Mouse (Mus musculus): ENCODE data around the gene Alkal2.

Alkal2 gene

DNA sequence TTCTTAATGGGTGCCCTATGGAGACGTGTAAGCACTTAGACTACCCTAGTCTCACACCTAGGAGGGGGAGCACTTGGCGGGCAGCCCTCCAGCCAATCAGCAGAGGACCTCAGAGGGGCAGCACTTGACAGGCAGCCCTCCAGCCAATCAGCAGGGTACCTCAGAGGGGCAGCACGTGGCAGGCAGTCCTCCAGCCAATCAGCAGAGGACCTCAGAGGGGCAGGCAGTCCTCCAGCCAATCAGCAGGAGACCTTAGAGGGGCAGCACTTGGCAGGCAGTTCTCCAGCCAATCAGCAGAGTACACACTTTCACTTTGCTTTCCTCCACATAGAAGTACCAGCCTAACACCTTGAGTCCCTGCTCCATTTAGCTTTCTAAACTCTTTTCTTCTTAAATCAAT lies 38.3 kb downstream of the Alkal2 start:
- DNase-seq (ENCODE audit: low read depth, low spot score) = peak; percentile 65

DNA sequence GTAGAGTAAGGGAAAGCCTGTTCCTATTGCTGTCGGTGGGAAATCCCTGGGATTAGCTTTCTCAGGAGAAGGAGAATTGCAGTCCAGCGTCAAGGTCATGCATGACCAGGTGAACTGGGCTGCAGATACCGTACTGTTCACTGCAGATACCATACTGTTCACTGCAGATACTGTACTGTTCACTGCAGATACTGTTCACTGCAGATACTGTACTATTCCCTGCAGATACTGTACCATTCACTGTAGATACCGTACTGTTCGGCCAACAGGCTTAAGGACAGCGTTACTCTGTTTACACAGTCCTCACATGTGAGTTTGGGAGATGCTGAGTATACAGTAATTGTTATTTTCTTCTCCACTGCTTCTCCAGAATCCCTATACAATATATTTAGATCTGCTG lies 44.1 kb downstream of the Alkal2 start:
- no peak for DNase-seq (ENCODE audit: low read depth, low spot score)

DNA sequence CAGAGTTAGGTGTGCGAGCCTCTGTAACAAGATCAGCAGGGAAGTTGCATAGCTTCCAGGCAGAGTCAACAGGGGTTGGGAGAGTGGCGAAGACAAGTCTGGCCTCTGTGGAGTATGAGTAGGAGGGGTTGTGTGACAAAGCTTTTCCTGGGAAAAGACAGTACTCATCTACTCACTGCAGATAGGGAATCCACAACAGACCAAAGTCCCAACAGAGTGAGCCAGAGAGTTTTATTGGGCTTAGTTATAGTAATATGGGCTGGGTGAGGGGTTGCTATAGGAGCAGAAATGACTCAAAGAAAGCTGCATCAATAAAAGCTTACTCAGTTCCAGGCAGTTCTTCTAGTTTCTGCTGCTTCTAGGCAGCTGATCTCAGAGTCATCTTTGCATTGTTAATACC lies 49.2 kb downstream of the Alkal2 start:
- DNase-seq (ENCODE audit: low read depth, low spot score) = no peak

DNA sequence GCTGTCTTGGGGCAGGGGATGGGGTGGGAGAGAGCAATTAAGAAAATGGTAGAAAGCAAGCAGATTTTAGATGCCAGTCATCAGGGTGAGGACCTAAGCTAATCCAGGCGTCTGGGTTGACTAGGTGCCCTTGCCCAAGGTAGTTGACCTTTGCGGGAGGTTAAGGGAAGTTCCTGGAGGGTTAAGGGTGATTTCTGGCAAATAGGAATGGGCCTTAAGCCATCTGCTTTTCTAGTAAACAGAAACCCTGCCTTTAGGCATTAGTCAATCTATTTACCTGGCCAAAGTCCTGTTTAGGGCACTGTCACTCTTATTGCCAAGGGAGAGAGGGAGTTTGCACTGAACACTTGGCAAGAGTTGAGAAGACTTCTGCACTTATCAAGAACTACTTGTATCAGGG lies 52.8 kb downstream of the Alkal2 start:
- no peak for DNase-seq (ENCODE audit: low read depth, low spot score)
